Mouse (Mus musculus) heart, embryonic 12.5 days (tissue): Measurements from ENCODE around the gene Oxld1. TPM values are rescaled to one million over a fixed set of nuclear protein-coding genes. Genes with fewer than 3 reads are reported as not detected.
A peak's percentile ranks its signal among the peaks of the same experiment; 100 is the strongest.

Experiments used
- ATAC-seq: fragments of 200-750 bp; cut with Nextera tagmentation; 2 replicates; pipeline ENCODE4 v1.8.0; 2017; ENCODE audit warnings: moderate TSS enrichment, moderate library complexity; ENCODE audit not compliant: insufficient number of reproducible peaks, low FRiP score
- H3K27ac ChIP-seq: fragments of 300-500 bp; sonication (generic); 2 replicates; pipeline ENCODE4 v1.5.1; 2016; ENCODE audit warnings: mild to moderate bottlenecking, moderate library complexity; ENCODE audit not compliant: poor library complexity, severe bottlenecking
- H3K27me3 ChIP-seq: fragments of 300-500 bp; sonication (generic); replicated peaks from 2 replicates; pipeline ENCODE4 v1.6.1; 2016; ENCODE audit warnings: mild to moderate bottlenecking, moderate library complexity
- H3K36me3 ChIP-seq: fragments of 300-500 bp; sonication (generic); 2 replicates; pipeline ENCODE4 v1.6.1; 2016; ENCODE audit warnings: mild to moderate bottlenecking, moderate library complexity
- H3K4me1 ChIP-seq: fragments of 300-500 bp; sonication (generic); replicated peaks from 2 replicates; pipeline ENCODE4 v1.6.1; 2016; ENCODE audit warnings: mild to moderate bottlenecking
- H3K4me2 ChIP-seq: fragments of 300-500 bp; sonication (generic); 2 replicates; pipeline ENCODE4 v1.6.1; 2016; ENCODE audit warnings: mild to moderate bottlenecking, moderate library complexity
- H3K4me3 ChIP-seq: fragments of 300-500 bp; sonication (generic); 2 replicates; pipeline ENCODE4 v1.5.1; 2016; ENCODE audit warnings: mild to moderate bottlenecking
- H3K9ac ChIP-seq: fragments of 300-500 bp; sonication (generic); 2 replicates; pipeline ENCODE4 v1.6.1; 2016; ENCODE audit warnings: mild to moderate bottlenecking, moderate library complexity
- H3K9me3 ChIP-seq: fragments of 300-500 bp; sonication (generic); replicated peaks from 2 replicates; pipeline ENCODE4 v1.6.1; 2016; ENCODE audit warnings: mild to moderate bottlenecking, moderate library complexity
- WGBS: fragments of 180-500 bp; shearing (Covaris S2); methylation state at CpG from one replicate; pipeline ENCODE4 v1.1.7; 2016; 5-methylcytosine and 5-hydroxymethylcytosine counted together
- polyA plus RNA-seq: library from polyadenylated mRNA; unstranded; fragments of >200 nt; fragmentation: Nextera tagmentation; extraction: Ambion mirVana; gene quantifications from 2 replicates; pipeline ENCODE4 v1.2.1, GENCODE M21; 2016

Oxld1 gene
- polyA plus RNA-seq, 1 experiment from 2014 or later = 14.9 TPM

DNA sequence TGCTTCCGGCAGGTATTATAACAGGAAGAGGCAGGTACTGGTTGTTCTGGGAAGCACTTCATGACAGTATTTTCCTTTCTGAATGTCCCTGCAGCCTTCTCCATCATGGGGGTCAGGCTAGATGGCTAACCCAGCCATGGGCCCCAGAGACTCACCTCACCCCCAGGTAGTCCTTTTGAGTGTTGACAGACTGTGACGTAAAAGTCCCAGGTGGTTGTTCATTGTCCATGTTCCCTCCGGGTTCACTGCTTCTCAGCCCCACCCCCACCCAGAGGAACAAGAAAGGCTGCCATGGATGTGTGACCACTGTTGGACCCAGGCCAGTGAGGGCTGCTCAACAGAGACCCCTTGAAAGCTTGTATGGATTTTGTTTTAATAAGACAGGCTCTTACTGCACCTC is 35.5 kb upstream of the Oxld1 start:
- peak overlapping the region; percentile 92; the same call in 1 of the 2 replicates for H3K4me3 ChIP-seq
- no peak for ATAC-seq
- 74% methylated on average over 3 of the region's 3 CpGs for WGBS
- peak overlapping the region; percentile 85; the same call in 1 of the 2 replicates for H3K27ac ChIP-seq
- H3K4me1 ChIP-seq = peaks cover 29% of the 10 kb centered on the region
- H3K36me3 ChIP-seq = peaks cover 56% of the 10 kb centered on the region
- no peaks in the 10 kb centered on the region for H3K9me3 ChIP-seq
- H3K9ac ChIP-seq = peak overlapping the region; percentile 93
- peak overlapping the region; percentile 98 for H3K4me2 ChIP-seq
- no peaks in the 10 kb centered on the region for H3K27me3 ChIP-seq

- 29% methylated on average over 3 of the region's 3 CpGs for WGBS
- H3K27ac ChIP-seq = peak overlapping the region; percentile 85
- peaks cover 56% of the 10 kb centered on the region for H3K36me3 ChIP-seq
- peak overlapping the region; percentile 93 for H3K9ac ChIP-seq
- peak overlapping the region; percentile 98 for H3K4me2 ChIP-seq
- no peak for ATAC-seq
- peaks cover 29% of the 10 kb centered on the region for H3K4me1 ChIP-seq
- H3K9me3 ChIP-seq = no peaks in the 10 kb centered on the region
- no peaks in the 10 kb centered on the region for H3K27me3 ChIP-seq
- peak overlapping the region; percentile 92 for H3K4me3 ChIP-seq
These were observed 35.0 kb upstream of the Oxld1 start for GRCm38 (mm10) chr11:120492878-120493203.

- peaks cover 29% of the 10 kb centered on the region for H3K4me1 ChIP-seq
- peak overlapping the region; percentile 92 for H3K4me3 ChIP-seq
- peak; percentile 51 for ATAC-seq
- H3K27ac ChIP-seq = peak overlapping the region; percentile 85
- under 1% methylated on average over 48 of the region's 48 CpGs for WGBS
- H3K9ac ChIP-seq = peak overlapping the region; percentile 93
- peak overlapping the region; percentile 98 for H3K4me2 ChIP-seq
- H3K9me3 ChIP-seq = no peaks in the 10 kb centered on the region
- peaks cover 56% of the 10 kb centered on the region for H3K36me3 ChIP-seq
- H3K27me3 ChIP-seq = no peaks in the 10 kb centered on the region
These were observed 34.4 kb upstream of the Oxld1 start for GRCm38 (mm10) chr11:120492024-120492877.

DNA sequence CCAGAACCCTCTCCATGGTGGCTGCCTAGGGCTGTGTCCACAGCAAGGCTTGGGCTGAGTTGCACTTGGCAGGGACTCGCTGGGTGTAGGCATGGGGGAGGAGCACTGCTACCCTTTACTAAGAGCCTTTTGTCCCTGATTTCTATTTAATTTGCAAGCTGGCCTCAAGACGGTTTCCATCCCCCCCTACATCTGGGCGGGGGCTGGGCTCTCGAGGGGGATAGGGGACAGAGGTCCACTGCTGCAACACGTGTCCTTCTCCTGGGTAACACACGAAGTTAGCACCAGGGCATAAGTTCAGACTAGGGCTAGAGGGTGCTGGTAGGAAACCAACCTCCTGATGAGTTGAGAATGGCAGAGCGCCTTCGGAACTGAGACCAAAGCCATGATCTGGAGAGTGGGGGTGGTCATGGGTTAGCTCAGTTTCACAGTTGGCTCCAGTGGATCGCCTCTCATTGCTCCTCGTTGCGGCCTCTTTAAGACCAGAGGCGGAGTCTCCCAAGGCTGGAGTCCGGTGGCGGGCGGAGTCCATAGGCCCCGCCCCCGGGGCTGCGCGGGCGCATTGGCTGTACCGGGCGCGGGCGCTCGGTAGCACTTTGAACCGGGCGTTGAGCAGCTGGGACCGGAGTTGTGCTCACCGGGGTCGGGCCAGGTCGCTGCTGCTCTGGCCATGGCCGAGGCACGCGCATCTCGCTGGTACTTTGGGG is 33.6 kb upstream of the Oxld1 start, which contains the start of gene Slc25a10:
Slc25a10 (plus strand) TSS at position 524 of the 707 bp plus-strand sequence.
- peaks cover 56% of the 10 kb centered on the region for H3K36me3 ChIP-seq
- H3K4me1 ChIP-seq = peaks cover 29% of the 10 kb centered on the region
- ATAC-seq = peak; percentile 87
- peak within 1 kb of the TSS; percentile 85 for H3K27ac ChIP-seq
- H3K4me3 ChIP-seq = peak within 1 kb of the TSS; percentile 92
- peak within 1 kb of the TSS; percentile 93 for H3K9ac ChIP-seq
- no peaks in the 10 kb centered on the region for H3K9me3 ChIP-seq
- peak within 1 kb of the TSS; percentile 98 for H3K4me2 ChIP-seq
- H3K27me3 ChIP-seq = no peaks in the 10 kb centered on the region
- under 1% methylated on average over 35 of the region's 35 CpGs for WGBS

DNA sequence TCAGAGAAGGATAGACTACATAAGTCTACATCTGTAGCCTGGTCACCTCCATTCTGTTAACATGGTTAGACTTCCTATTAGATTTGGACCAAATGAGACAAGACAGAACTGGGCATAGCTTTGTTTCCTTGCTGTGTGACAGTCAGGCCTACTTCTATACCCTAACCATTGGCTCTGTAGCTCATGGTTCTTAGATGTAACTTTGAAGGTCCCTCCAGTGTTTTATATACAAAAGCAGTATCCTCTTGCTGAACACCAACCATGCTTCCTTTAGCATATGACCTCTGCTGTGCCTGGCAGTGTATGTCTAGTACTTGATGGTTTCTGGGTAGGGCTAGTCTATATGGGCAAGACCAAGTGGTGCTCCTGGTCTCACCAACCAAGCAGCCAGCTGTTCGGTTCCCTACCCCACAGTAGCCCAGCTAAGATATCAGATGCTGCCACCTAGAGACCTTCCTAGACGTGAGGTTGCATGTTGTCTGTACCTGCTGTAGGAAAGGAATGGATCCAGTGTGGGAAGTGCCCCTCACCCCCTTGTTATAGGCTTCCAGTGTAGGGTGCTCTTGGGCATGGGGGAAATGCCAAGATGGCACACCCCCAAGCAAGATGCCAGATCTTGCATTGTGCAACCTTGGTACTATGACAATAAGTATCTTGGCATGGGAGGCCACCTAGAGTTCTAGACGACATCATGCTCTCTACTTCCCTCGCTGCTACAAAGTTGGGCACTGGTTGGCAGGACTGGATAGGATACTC is 32.6 kb upstream of the Oxld1 start:
- no peak overlapping the region for H3K4me2 ChIP-seq
- 35% methylated on average over 4 of the region's 4 CpGs for WGBS
- no peaks in the 10 kb centered on the region for H3K27me3 ChIP-seq
- no peak overlapping the region for H3K27ac ChIP-seq
- H3K9me3 ChIP-seq = no peaks in the 10 kb centered on the region
- H3K36me3 ChIP-seq = peaks cover 55% of the 10 kb centered on the region
- ATAC-seq = no peak
- no peak overlapping the region for H3K4me3 ChIP-seq
- no peak overlapping the region for H3K9ac ChIP-seq
- peaks cover 34% of the 10 kb centered on the region for H3K4me1 ChIP-seq

GRCm38 (mm10) chr11:120489054-120489761 is 31.3 kb upstream of the Oxld1 start:
- Histone ChIP-seq H3K27ac (no peak overlapping the region), H3K4me3 (no peak overlapping the region), H3K9ac (no peak overlapping the region), H3K4me1 (peaks cover 38% of the 10 kb centered on the region), H3K9me3 (no peaks in the 10 kb centered on the region), H3K36me3 (peaks cover 42% of the 10 kb centered on the region), H3K27me3 (no peaks in the 10 kb centered on the region), H3K4me2 (no peak overlapping the region)
- ATAC-seq = no peak
- WGBS = 59% methylated on average over 4 of the region's 4 CpGs

- peaks cover 42% of the 10 kb centered on the region for H3K4me1 ChIP-seq
- 69% methylated on average over 4 of the region's 4 CpGs for WGBS
- H3K4me2 ChIP-seq = no peak overlapping the region
- no peak overlapping the region for H3K4me3 ChIP-seq
- no peak for ATAC-seq
- no peak overlapping the region for H3K27ac ChIP-seq
- H3K9me3 ChIP-seq = no peaks in the 10 kb centered on the region
- no peak overlapping the region for H3K9ac ChIP-seq
- H3K36me3 ChIP-seq = peaks cover 42% of the 10 kb centered on the region
- H3K27me3 ChIP-seq = no peaks in the 10 kb centered on the region
These were observed 30.6 kb upstream of the Oxld1 start for GRCm38 (mm10) chr11:120488516-120488915.

GRCm38 (mm10) chr11:120485251-120485650 is 27.4 kb upstream of the Oxld1 start:
- H3K36me3 ChIP-seq = peaks cover 70% of the 10 kb centered on the region

GRCm38 (mm10) chr11:120484265-120484981 is 26.6 kb upstream of the Oxld1 start, which contains the start of gene Mrpl12:
TSS of gene Mrpl12 (plus strand) at chr11:120484613.
- H3K36me3 ChIP-seq = peaks cover 75% of the 10 kb centered on the region
- under 1% methylated on average over 60 of the region's 60 CpGs for WGBS
- peak; percentile 93 for ATAC-seq
- peak within 1 kb of the TSS; percentile 81 for H3K27ac ChIP-seq
- H3K27me3 ChIP-seq = no peaks in the 10 kb centered on the region
- H3K4me1 ChIP-seq = peaks cover 19% of the 10 kb centered on the region
- peak within 1 kb of the TSS; percentile 91 for H3K4me2 ChIP-seq
- peak within 1 kb of the TSS; percentile 94 for H3K4me3 ChIP-seq
- peak within 1 kb of the TSS; percentile 96 for H3K9ac ChIP-seq
- H3K9me3 ChIP-seq = no peaks in the 10 kb centered on the region

More at GRCm38 (mm10) chr11:120485251-120485650, 27.4 kb upstream of the Oxld1 start:
- Histone ChIP-seq H3K27ac (peak overlapping the region; percentile 81), H3K4me3 (peak overlapping the region; percentile 94), H3K9me3 (no peaks in the 10 kb centered on the region), H3K9ac (peak overlapping the region; percentile 96), H3K27me3 (no peaks in the 10 kb centered on the region), H3K4me1 (peaks cover 22% of the 10 kb centered on the region), H3K4me2 (peak overlapping the region; percentile 91)
- no peak for ATAC-seq
- WGBS = 9% methylated on average over 10 of the region's 10 CpGs

GRCm38 (mm10) chr11:120483448-120483934 is 25.6 kb upstream of the Oxld1 start:
- Histone ChIP-seq H3K9ac (0 out of 2 replicates have a peak overlapping the region, but pooled peaks have one; percentile 40), H3K9me3 (no peaks in the 10 kb centered on the region), H3K4me1 (peaks cover 18% of the 10 kb centered on the region), H3K4me3 (no peak overlapping the region), H3K27me3 (no peaks in the 10 kb centered on the region), H3K36me3 (peaks cover 77% of the 10 kb centered on the region), H3K27ac (no peak overlapping the region), H3K4me2 (peak overlapping the region; percentile 91)
- ATAC-seq = no peak
- 79% methylated on average over 7 of the region's 7 CpGs for WGBS
